Mouse (Mus musculus) heart, postnatal 4 days (tissue): Measurements from ENCODE around the gene Iqcm. TPM values are rescaled to one million over a fixed set of nuclear protein-coding genes. Genes with fewer than 3 reads are reported as not detected.

ENCODE experiments used
- total RNA-seq, 2 experiments: library from RNA; stranded (reverse); gene quantifications; 2 replicates each; pipeline ENCODE4 v1.2.3; 2021

The Iqcm gene
- total RNA-seq, 2 experiments from 2014 or later = not detected

Other genes starting within 250 kb of the Iqcm start
- gene Rasd2, start 234.8 kb upstream of the Iqcm start, total RNA-seq = 1 to 10 TPM; 2.2 TPM
- under 1 TPM in 1 of 2 experiments, not detected in 1; 0.23 TPM for gene Gm10358, start 42.1 kb upstream of the Iqcm start, total RNA-seq